Comparison of ENCODE assay signal across 41 mouse cellular contexts in the genomic region with DNA sequence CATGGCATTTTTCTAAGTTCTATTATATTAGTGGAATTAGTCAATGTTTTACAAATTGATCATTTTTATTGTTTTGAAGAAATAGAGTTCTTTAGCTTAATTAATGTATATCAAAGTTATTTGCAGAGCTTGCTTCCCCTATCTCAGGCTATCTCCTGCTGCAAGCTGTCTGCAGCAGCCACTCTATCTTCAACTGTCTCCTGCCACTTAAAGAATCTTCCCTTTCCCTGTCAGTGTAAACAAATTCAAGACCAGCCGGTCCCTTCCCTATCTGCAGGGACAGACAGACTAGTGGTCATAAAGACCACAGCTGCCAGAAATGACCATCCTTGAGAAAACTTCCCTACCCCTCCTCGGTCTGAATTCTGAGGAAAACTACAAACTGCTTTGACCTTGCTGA. TPM values are rescaled to one million over a fixed set of nuclear protein-coding genes. Genes with fewer than 3 reads are reported as not detected.
"Had no signal": no experiment of that assay in that cellular context is flagged by ENCODE, and none has a peak within 500 bp of the region (broad histone marks: within the 10 kb centered on the region; RNA-seq: fewer than 3 reads in every experiment).

No protein-coding gene starts in this region.

- H3K4me2 ChIP-seq: heart, embryonic 11.5 days; heart, embryonic 13.5 days; heart, embryonic 15.5 days; hindbrain, embryonic 12.5 days; hindbrain, embryonic 14.5 days; intestine, embryonic 15.5 days; kidney, embryonic 15.5 days; limb, embryonic 12.5 days; liver, embryonic 12.5 days; liver, embryonic 15.5 days had no signal

- H3K27me3 ChIP-seq: heart, embryonic 13.5 days; heart, embryonic 15.5 days; hindbrain, embryonic 12.5 days; intestine, embryonic 15.5 days; kidney, embryonic 15.5 days; limb, embryonic 12.5 days; liver, embryonic 12.5 days; liver, embryonic 15.5 days had no signal

- H3K9ac ChIP-seq: heart, embryonic 13.5 days; heart, embryonic 15.5 days; hindbrain, embryonic 12.5 days; hindbrain, embryonic 14.5 days; intestine, embryonic 15.5 days; kidney, embryonic 15.5 days; limb, embryonic 12.5 days; liver, embryonic 12.5 days; liver, embryonic 15.5 days had no signal

- H3K9me3 ChIP-seq: heart, embryonic 13.5 days; heart, embryonic 15.5 days; hindbrain, embryonic 10.5 days; hindbrain, embryonic 12.5 days; intestine, embryonic 15.5 days; kidney, embryonic 15.5 days; limb, embryonic 10.5 days; limb, embryonic 12.5 days; liver, embryonic 12.5 days; liver, embryonic 15.5 days had no signal

- DNase-seq: gastrocnemius, adult 2 months; gastrocnemius, postnatal 10 days; gastrocnemius, postnatal 25 days; heart, adult 2 months; heart, postnatal 4 days; kidney, adult 2 months; kidney, adult 9 months; kidney, postnatal 14 days; kidney, postnatal 36 days; layer of hippocampus, adult 9-11 months; layer of hippocampus, postnatal 36 days had no signal

- ATAC-seq: hindbrain, embryonic 16.5 days; inflammation-experienced regulatory T-cells, adult 6 months; intestine, embryonic 15.5 days; intestine, postnatal 0 days; liver, embryonic 12.5 days had no signal

- H3K36me3 ChIP-seq: heart, embryonic 13.5 days; heart, embryonic 15.5 days; hindbrain, embryonic 10.5 days; hindbrain, embryonic 12.5 days; intestine, embryonic 15.5 days; kidney, embryonic 15.5 days; limb, embryonic 10.5 days; limb, embryonic 12.5 days; liver, embryonic 12.5 days; liver, embryonic 15.5 days had no signal

- H3K27ac ChIP-seq: gastrocnemius, adult 2 months; heart, adult 2 months; heart, embryonic 13.5 days; heart, embryonic 15.5 days; hindbrain, embryonic 10.5 days; hindbrain, embryonic 12.5 days; hindbrain, embryonic 14.5 days; intestine, embryonic 15.5 days; kidney, embryonic 15.5 days; kidney, postnatal 0 days; left cerebral cortex, adult 2 months; limb, embryonic 10.5 days; limb, embryonic 12.5 days; liver, embryonic 12.5 days; liver, embryonic 15.5 days had no signal

- H3K4me3 ChIP-seq: gastrocnemius, adult 2 months; heart, adult 2 months; heart, embryonic 13.5 days; heart, embryonic 15.5 days; hindbrain, embryonic 10.5 days; hindbrain, embryonic 12.5 days; intestine, embryonic 15.5 days; kidney, embryonic 15.5 days; left cerebral cortex, adult 2 months; limb, embryonic 10.5 days; limb, embryonic 12.5 days; liver, embryonic 12.5 days; liver, embryonic 15.5 days had no signal

RNA-seq across cellular contexts. Expression of a gene that starts 44.9 kb away (rescaled TPM):
- total RNA-seq: gastrocnemius, adult 2 months; gastrocnemius, postnatal 10 days; gastrocnemius, postnatal 25 days; gastrocnemius, postnatal 4 days; granulocyte monocyte progenitor cell, adult 5-6 weeks; heart, adult 2 months; heart, postnatal 25 days; heart, postnatal 4 days; layer of hippocampus, adult 18-20 months; layer of hippocampus, adult 8-10 months; layer of hippocampus, postnatal 14 days; layer of hippocampus, postnatal 36 days; left cerebral cortex, adult 2 months; left cerebral cortex, postnatal 14 days; left cerebral cortex, postnatal 36 days; liver, adult 2 months had no signal
- polyA plus RNA-seq: frontal cortex, adult 2 months; heart, adult 2 months; heart, embryonic 11.5 days; heart, embryonic 13.5 days; heart, embryonic 15.5 days; heart, postnatal 0 days; inflammation-experienced regulatory T-cells, adult 6 months; intestine, embryonic 15.5 days; intestine, postnatal 0 days; kidney, adult 2 months; kidney, embryonic 15.5 days; kidney, postnatal 0 days; large intestine, adult 2 months; limb, embryonic 10.5 days; limb, embryonic 12.5 days; limb, embryonic 14.5 days; liver, adult 2 months; liver, embryonic 12.5 days; liver, embryonic 15.5 days had no signal
